ENCODE assay signal across 8 mouse cellular contexts in genomic region chr12:102554721-102555516, GRCm38 (mm10). TPM values are rescaled to one million over a fixed set of nuclear protein-coding genes. Genes with fewer than 3 reads are reported as not detected.
DNase-seq lines count a peak whose midpoint lies in the region; ATAC-seq and TF ChIP-seq lines count a peak whose summit lies in the region.

Gene Chga, plus strand, starts transcription at chr12:102554969.

- H3K4me1 ChIP-seq in cerebellum, adult 2 months (ENCODE audit: control insufficient read depth, insufficient read depth, low read length) = peaks cover 10% of the 10 kb centered on the region; the same call in 1 of the 2 replicates
- H3K4me1 ChIP-seq in hindbrain, embryonic 16.5 days (ENCODE audit: control insufficient read depth, insufficient read depth, low read depth, low read length) = peaks cover 9% of the 10 kb centered on the region

- peak; percentile 85 for ATAC-seq in hindbrain, embryonic 16.5 days
- ATAC-seq in megakaryocyte, adult 5-6 weeks (ENCODE audit: poor library complexity, severe bottlenecking) = 0 out of 2 replicates have a peak, but pooled peaks have one; percentile 24
- ATAC-seq in inflammation-experienced regulatory T-cells, adult 6 months = no peak

- peak within 1 kb of the TSS; percentile 57 for H3K4me2 ChIP-seq in hindbrain, embryonic 16.5 days (ENCODE audit: low read length)

- no peak; the same call in 1 of the 2 replicates for TF ChIP-seq CTCF in cerebellum, adult 2 months (IDR thresholded peaks at IDR 0.05; ENCODE audit: borderline replicate concordance, insufficient read depth, low read depth, low read length)
- no peak for TF ChIP-seq CTCF in left cerebral cortex, adult 2 months (IDR thresholded peaks at IDR 0.05)

- peak within 1 kb of the TSS; percentile 76 for H3K4me3 ChIP-seq in cerebellum, adult 2 months (replicated peaks; ENCODE audit: insufficient read depth, low read depth, low read length)
- peak within 1 kb of the TSS; percentile 76 for H3K4me3 ChIP-seq in hindbrain, embryonic 16.5 days (ENCODE audit: low read length)
- peak within 1 kb of the TSS; percentile 71 for H3K4me3 ChIP-seq in left cerebral cortex, adult 2 months

- peak; percentile 99 for TF ChIP-seq POLR2A in cerebellum, adult 2 months (IDR thresholded peaks at IDR 0.05; ENCODE audit: borderline replicate concordance, insufficient read depth, low read length)

- H3K36me3 ChIP-seq in hindbrain, embryonic 16.5 days (ENCODE audit: control insufficient read depth, insufficient read depth, low read length) = 0 out of 2 replicates have a peak, but pooled peaks cover under 1% of the 10 kb centered on the region

- intact Hi-C loops in left cerebral cortex, adult 2 months (cut with DNase I) = no loop called here

- 2% methylated on average over 46 of the region's 48 CpGs for WGBS in cerebellum, adult 2 months
- 5% methylated on average over 44 of the region's 48 CpGs for WGBS in hindbrain, embryonic 16.5 days

- no peaks in the 10 kb centered on the region for H3K9me3 ChIP-seq in hindbrain, embryonic 16.5 days (ENCODE audit: control insufficient read depth, low read length)

- H3K27ac ChIP-seq in cerebellum, adult 2 months (ENCODE audit: insufficient read depth, low read length) = peak within 1 kb of the TSS; percentile 41
- peak within 1 kb of the TSS; percentile 77 for H3K27ac ChIP-seq in hindbrain, embryonic 16.5 days (ENCODE audit: low read depth, low read length)
- H3K27ac ChIP-seq in left cerebral cortex, adult 2 months = peak within 1 kb of the TSS; percentile 85

- H3K27me3 ChIP-seq in cerebellum, adult 2 months (ENCODE audit: control insufficient read depth, insufficient read depth, low read length) = no peaks in the 10 kb centered on the region
- H3K27me3 ChIP-seq in hindbrain, embryonic 16.5 days (replicated peaks; ENCODE audit: control insufficient read depth, insufficient read depth, low read length) = no peaks in the 10 kb centered on the region

- peak; percentile 77 for DNase-seq in WW6 (ENCODE audit: low read depth, low spot score)
- peak; percentile 90 to 92 for DNase-seq in cerebellum, adult 2 months
- DNase-seq in frontal cortex, adult 2 months (ENCODE audit: extremely low spot score in 1 of 2, low spot score in 1 of 2) = peak in 1 of 2 experiments; percentile 89
- DNase-seq in left cerebral cortex, adult 2 months (ENCODE audit: extremely low spot score in 1 of 2, low spot score in 2 of 2) = peak; percentile 84 to 85
- peak; percentile 93 for DNase-seq in right cerebral cortex, postnatal 10 days (ENCODE audit: low spot score in 2 of 2)

- peak within 1 kb of the TSS; percentile 87 for H3K9ac ChIP-seq in hindbrain, embryonic 16.5 days (ENCODE audit: low read depth, low read length)

RNA-seq across cellular contexts. Expression of gene Chga, which starts in this region (rescaled TPM):
- polyA plus RNA-seq in cerebellum, adult 2 months (2012; rRNA removed) = 187 and 216 TPM in 2 replicates
- polyA plus RNA-seq in frontal cortex, adult 2 months (2012; rRNA removed) = 145 and 167 TPM in 2 replicates
- polyA plus RNA-seq in hindbrain, embryonic 16.5 days (2015; fragmentation: Nextera tagmentation; extraction: Ambion mirVana) = 198 and 224 TPM in 2 replicates
- 100 to 1,000 TPM; 176 to 177 TPM for total RNA-seq in left cerebral cortex, adult 2 months (2021)
- total RNA-seq in megakaryocyte, adult 5-6 weeks (2015) = not detected in 2 replicates
- total RNA-seq in megakaryocyte, adult 5-6 weeks (2017) = not detected in 2 replicates
- under 1 TPM in 1 of 3 experiments, not detected in 2; 0.47 TPM for polyA plus RNA-seq in inflammation-experienced regulatory T-cells, adult 6 months (2017; shearing (Covaris generic))

Comparison
In these comparisons a context has a peak if more than half of its experiments do, and no peak if none do; other contexts are left out.
1. RNA of gene Chga (total RNA-seq): 176 to 177 TPM in left cerebral cortex, adult 2 months; not detected in megakaryocyte, adult 5-6 weeks; every median in the first group is over 100 times any median in the second.
2. RNA of gene Chga (polyA plus RNA-seq): 198 to 224 TPM in hindbrain, embryonic 16.5 days, 187 to 216 TPM in cerebellum, adult 2 months and 145 to 167 TPM in frontal cortex, adult 2 months; 0.47 TPM in inflammation-experienced regulatory T-cells, adult 6 months; every median in the first group is over 10 times any median in the second.
3. Peak in ATAC-seq in megakaryocyte, adult 5-6 weeks; RNA of the gene not detected or under 1 TPM.
4. Peak in every context shown above with its lines, with median percentiles within 50 percentile points of each other: H3K27ac ChIP-seq and H3K4me3 ChIP-seq.